Mouse (Mus musculus) cerebellum, adult 18-20 months (tissue): ENCODE results near the gene Trpc3.
A peak's percentile ranks its signal among the peaks of the same experiment; 100 is the strongest.
"Not testable (repeated sequence)": the region's sequence is repeated elsewhere in the genome, so short reads cannot be mapped to it uniquely, and the experiment has no call there.

ENCODE experiments used
- DNase-seq, 2 experiments: peaks; one replicate each; pipeline ENCODE4 v3.0.0; 2021

Gene Trpc3

GRCm38 (mm10) chr3:36689392-36690291 lies at the start of gene Trpc3:
Gene Trpc3 (minus strand): TSS chr3:36690167.
- peak; percentile 16 to 33 for DNase-seq

GRCm38 (mm10) chr3:36738071-36738470 lies 48.1 kb upstream of the Trpc3 start:
- no peak for DNase-seq

- DNase-seq = no peak
Observed at GRCm38 (mm10) chr3:36733075-36733474, 43.1 kb upstream of the Trpc3 start.

- DNase-seq = no peak
Observed at GRCm38 (mm10) chr3:36726545-36726944, 36.6 kb upstream of the Trpc3 start.

GRCm38 (mm10) chr3:36721850-36722249 lies 31.9 kb upstream of the Trpc3 start:
- DNase-seq = no peak

- no peak for DNase-seq
Observed at GRCm38 (mm10) chr3:36709521-36709920, 19.6 kb upstream of the Trpc3 start.

GRCm38 (mm10) chr3:36690292-36690650 lies 304 bp upstream of the Trpc3 start:
- no peak for DNase-seq

GRCm38 (mm10) chr3:36688874-36689273 lies 1.1 kb downstream of the Trpc3 start:
- peak; percentile 58 to 62 for DNase-seq

GRCm38 (mm10) chr3:36675822-36676221 lies 14.1 kb downstream of the Trpc3 start:
- no peak for DNase-seq

GRCm38 (mm10) chr3:36667814-36668213 lies 22.2 kb downstream of the Trpc3 start:
- no peak for DNase-seq

GRCm38 (mm10) chr3:36645245-36645559 lies 44.8 kb downstream of the Trpc3 start:
- not testable (repeated sequence) for DNase-seq

- DNase-seq = no peak
Observed at GRCm38 (mm10) chr3:36644554-36645244, 45.3 kb downstream of the Trpc3 start.

- DNase-seq = no peak
Observed at GRCm38 (mm10) chr3:36643354-36643753, 46.6 kb downstream of the Trpc3 start.

GRCm38 (mm10) chr3:36642736-36643135 lies 47.2 kb downstream of the Trpc3 start:
- no peak for DNase-seq

- no peak for DNase-seq
Observed at GRCm38 (mm10) chr3:36640787-36641186, 49.2 kb downstream of the Trpc3 start.

GRCm38 (mm10) chr3:36635449-36635848 lies 54.5 kb downstream of the Trpc3 start:
- DNase-seq = peak; percentile 34 to 44

GRCm38 (mm10) chr3:36626803-36627202 lies 63.2 kb downstream of the Trpc3 start:
- DNase-seq = no peak

GRCm38 (mm10) chr3:36618181-36618580 lies 71.8 kb downstream of the Trpc3 start:
- no peak for DNase-seq

- DNase-seq = peak; percentile 28 to 48
Observed at GRCm38 (mm10) chr3:36613908-36614255, 76.1 kb downstream of the Trpc3 start.

GRCm38 (mm10) chr3:36613202-36613907 lies 76.6 kb downstream of the Trpc3 start, which contains the start of gene Bbs7:
Gene Bbs7 (minus strand): TSS chr3:36613477.
- DNase-seq = peak; percentile 94

GRCm38 (mm10) chr3:36612687-36613086 lies 77.3 kb downstream of the Trpc3 start:
- DNase-seq = peak; percentile 9 to 24

GRCm38 (mm10) chr3:36605894-36606783 lies 83.8 kb downstream of the Trpc3 start:
- no peak for DNase-seq

- DNase-seq = not testable (repeated sequence)
Observed at GRCm38 (mm10) chr3:36599773-36600172, 90.2 kb downstream of the Trpc3 start.
